Mouse (Mus musculus) kidney, embryonic 14.5 days (tissue): ENCODE results near the gene Sema6d. TPM values are rescaled to one million over a fixed set of nuclear protein-coding genes. Genes with fewer than 3 reads are reported as not detected.

Experiments used
- ATAC-seq: fragments of 200-750 bp; cut with Nextera tagmentation; 2 replicates; pipeline ENCODE4 v1.8.0; 2017; ENCODE audit warnings: moderate number of reproducible peaks, mild to moderate bottlenecking, moderate TSS enrichment, moderate library complexity; ENCODE audit not compliant: low FRiP score, low TSS enrichment
- H3K27ac ChIP-seq: fragments of 300-500 bp; sonication (generic); 2 replicates; pipeline ENCODE4 v1.5.1; 2014; ENCODE audit warnings: low read depth, mild to moderate bottlenecking, low read length, moderate library complexity, mixed read lengths
- H3K27me3 ChIP-seq: fragments of 300-500 bp; sonication (generic); 2 replicates; pipeline ENCODE4 v1.6.1; 2014; ENCODE audit warnings: mild to moderate bottlenecking, low read length; ENCODE audit not compliant: control insufficient read depth, insufficient read depth
- H3K36me3 ChIP-seq: fragments of 300-500 bp; sonication (generic); 2 replicates; pipeline ENCODE4 v1.6.1; 2014; ENCODE audit warnings: low read length, mixed read lengths; ENCODE audit not compliant: control insufficient read depth, insufficient read depth
- H3K4me1 ChIP-seq: fragments of 300-500 bp; sonication (generic); 2 replicates; pipeline ENCODE4 v1.6.1; 2014; ENCODE audit warnings: low read length, mixed read lengths; ENCODE audit not compliant: control insufficient read depth, insufficient read depth
- H3K4me2 ChIP-seq: fragments of 300-500 bp; sonication (generic); replicated peaks from 2 replicates; pipeline ENCODE4 v1.6.1; 2014; ENCODE audit warnings: low read depth, mild to moderate bottlenecking, low read length
- H3K4me3 ChIP-seq: fragments of 300-500 bp; sonication (generic); 2 replicates; pipeline ENCODE4 v1.5.1; 2014; ENCODE audit warnings: mild to moderate bottlenecking, low read length
- H3K9ac ChIP-seq: fragments of 300-500 bp; sonication (generic); 2 replicates; pipeline ENCODE4 v1.6.1; 2014; ENCODE audit warnings: low read depth, mild to moderate bottlenecking, low read length, moderate library complexity
- H3K9me3 ChIP-seq: fragments of 300-500 bp; sonication (generic); 2 replicates; pipeline ENCODE4 v1.6.1; 2016; ENCODE audit warnings: low read length; ENCODE audit not compliant: control insufficient read depth
- WGBS: fragments of 180-500 bp; shearing (Covaris S2); extraction: QIAGEN DNeasy Blood & Tissue Kit; methylation state at CpG from one replicate; pipeline ENCODE4 v1.1.7; 2014; 5-methylcytosine and 5-hydroxymethylcytosine counted together
- polyA plus RNA-seq: library from polyadenylated mRNA; unstranded; fragments of >200 nt; fragmentation: Nextera tagmentation; extraction: Ambion mirVana; gene quantifications from 2 replicates; pipeline ENCODE4 v1.2.1, GENCODE M21; 2014

The Sema6d gene
- polyA plus RNA-seq, 1 experiment from 2014 or later: 11.8 TPM

GRCm38 (mm10) chr2:124458028-124458427 lies 368.3 kb downstream of the Sema6d start:
- Histone ChIP-seq H3K27ac (no peak overlapping the region), H3K4me3 (no peak overlapping the region), H3K4me2 (no peak overlapping the region), H3K4me1 (peaks cover 10% of the 10 kb centered on the region; the same call in 1 of the 2 replicates), H3K9ac (no peak overlapping the region), H3K36me3 (no peaks in the 10 kb centered on the region), H3K9me3 (no peaks in the 10 kb centered on the region), H3K27me3 (no peaks in the 10 kb centered on the region)
- ATAC-seq: no peak
- WGBS: 80% methylated on average over 2 of the region's 2 CpGs

- H3K27me3 ChIP-seq: no peaks in the 10 kb centered on the region
- 20% methylated on average over 2 of the region's 2 CpGs for WGBS
- peak; percentile 89 for ATAC-seq
- H3K4me2 ChIP-seq: no peak overlapping the region
- no peaks in the 10 kb centered on the region for H3K36me3 ChIP-seq
- H3K27ac ChIP-seq: no peak overlapping the region
- H3K9ac ChIP-seq: no peak overlapping the region
- H3K4me3 ChIP-seq: no peak overlapping the region
- peaks cover 10% of the 10 kb centered on the region; the same call in 1 of the 2 replicates for H3K4me1 ChIP-seq
- H3K9me3 ChIP-seq: no peaks in the 10 kb centered on the region
These were observed 371.2 kb downstream of the Sema6d start for GRCm38 (mm10) chr2:124460956-124461355.

- Histone ChIP-seq H3K27ac (no peak overlapping the region), H3K4me1 (peaks cover 10% of the 10 kb centered on the region; the same call in 1 of the 2 replicates), H3K36me3 (no peaks in the 10 kb centered on the region), H3K27me3 (no peaks in the 10 kb centered on the region), H3K9me3 (no peaks in the 10 kb centered on the region), H3K4me2 (no peak overlapping the region), H3K4me3 (no peak overlapping the region), H3K9ac (no peak overlapping the region)
- ATAC-seq: peak; percentile 71; the same call in 1 of the 2 replicates
- WGBS: 42% methylated on average over 3 of the region's 3 CpGs
These were observed 371.6 kb downstream of the Sema6d start for GRCm38 (mm10) chr2:124461378-124461851.

GRCm38 (mm10) chr2:124465004-124465946 lies 375.5 kb downstream of the Sema6d start:
- no peaks in the 10 kb centered on the region for H3K9me3 ChIP-seq
- 84% methylated on average over 8 of the region's 8 CpGs for WGBS
- H3K4me1 ChIP-seq: peaks cover 12% of the 10 kb centered on the region; the same call in 1 of the 2 replicates
- no peaks in the 10 kb centered on the region for H3K27me3 ChIP-seq
- no peak for ATAC-seq
- H3K4me2 ChIP-seq: no peak overlapping the region
- H3K4me3 ChIP-seq: no peak overlapping the region
- H3K9ac ChIP-seq: no peak overlapping the region
- no peaks in the 10 kb centered on the region for H3K36me3 ChIP-seq
- no peak overlapping the region for H3K27ac ChIP-seq

- Histone ChIP-seq H3K36me3 (no peaks in the 10 kb centered on the region), H3K4me3 (no peak overlapping the region), H3K27me3 (no peaks in the 10 kb centered on the region), H3K4me2 (no peak overlapping the region), H3K4me1 (peaks cover 3% of the 10 kb centered on the region; the same call in 1 of the 2 replicates), H3K9ac (no peak overlapping the region), H3K27ac (no peak overlapping the region), H3K9me3 (no peaks in the 10 kb centered on the region; the same call in 1 of the 2 replicates)
- ATAC-seq: no peak; the same call in 1 of the 2 replicates
- 38% methylated on average over 1 of the region's 1 CpGs for WGBS
These were observed 377.7 kb downstream of the Sema6d start for GRCm38 (mm10) chr2:124467429-124467828.

GRCm38 (mm10) chr2:124470346-124471042 lies 380.7 kb downstream of the Sema6d start:
- ATAC-seq: no peak
- Histone ChIP-seq H3K4me3 (no peak overlapping the region), H3K27ac (no peak overlapping the region), H3K27me3 (no peaks in the 10 kb centered on the region), H3K9ac (no peak overlapping the region), H3K4me1 (peaks cover 3% of the 10 kb centered on the region; the same call in 1 of the 2 replicates), H3K9me3 (no peaks in the 10 kb centered on the region; the same call in 1 of the 2 replicates), H3K4me2 (no peak overlapping the region), H3K36me3 (no peaks in the 10 kb centered on the region)
- 76% methylated on average over 10 of the region's 10 CpGs for WGBS

GRCm38 (mm10) chr2:124472674-124473507 lies 383.1 kb downstream of the Sema6d start:
- no peaks in the 10 kb centered on the region; the same call in 1 of the 2 replicates for H3K9me3 ChIP-seq
- no peak overlapping the region for H3K4me2 ChIP-seq
- no peak overlapping the region for H3K9ac ChIP-seq
- H3K4me1 ChIP-seq: no peaks in the 10 kb centered on the region
- no peak for ATAC-seq
- 57% methylated on average over 6 of the region's 6 CpGs for WGBS
- H3K4me3 ChIP-seq: no peak overlapping the region
- H3K27ac ChIP-seq: no peak overlapping the region
- H3K27me3 ChIP-seq: no peaks in the 10 kb centered on the region
- no peaks in the 10 kb centered on the region for H3K36me3 ChIP-seq

GRCm38 (mm10) chr2:124477904-124478303 lies 388.1 kb downstream of the Sema6d start:
- H3K9me3 ChIP-seq: no peaks in the 10 kb centered on the region
- no peak for ATAC-seq

More at GRCm38 (mm10) chr2:124477904-124478303, 388.1 kb downstream of the Sema6d start:
- H3K4me1 ChIP-seq: no peaks in the 10 kb centered on the region
- H3K27me3 ChIP-seq: no peaks in the 10 kb centered on the region
- H3K4me2 ChIP-seq: no peak overlapping the region
- H3K36me3 ChIP-seq: no peaks in the 10 kb centered on the region
- no peak overlapping the region for H3K9ac ChIP-seq
- H3K4me3 ChIP-seq: no peak overlapping the region
- no peak overlapping the region for H3K27ac ChIP-seq
